8 mouse cellular contexts compared by ENCODE assay signal in genomic region chr1:30584806-30585205, GRCm38 (mm10).
DNase-seq lines count a peak whose midpoint lies in the region; ATAC-seq lines count a peak whose summit lies in the region.

No protein-coding gene starts in this region.

- 9% methylated on average over 4 of the region's 4 CpGs for WGBS in hindbrain, embryonic 11.5 days
- 8% methylated on average over 4 of the region's 4 CpGs for WGBS in hindbrain, embryonic 12.5 days

- H3K4me3 ChIP-seq in hindbrain, embryonic 11.5 days (ENCODE audit: low read depth, low read length): no peak overlapping the region
- H3K4me3 ChIP-seq in hindbrain, embryonic 12.5 days: no peak overlapping the region

- intact Hi-C loops in left cerebral cortex, postnatal 4 days (cut with DNase I): no loop called here

- H3K27ac ChIP-seq in hindbrain, embryonic 11.5 days (ENCODE audit: low read depth, low read length): no peak overlapping the region
- no peak overlapping the region for H3K27ac ChIP-seq in hindbrain, embryonic 12.5 days

- no peaks in the 10 kb centered on the region for H3K4me1 ChIP-seq in hindbrain, embryonic 11.5 days (replicated peaks; ENCODE audit: control insufficient read depth, insufficient read depth, low read length)
- no peaks in the 10 kb centered on the region for H3K4me1 ChIP-seq in hindbrain, embryonic 12.5 days

- H3K36me3 ChIP-seq in hindbrain, embryonic 11.5 days (ENCODE audit: control insufficient read depth, insufficient read depth, low read length): no peaks in the 10 kb centered on the region
- no peaks in the 10 kb centered on the region for H3K36me3 ChIP-seq in hindbrain, embryonic 12.5 days

- H3K27me3 ChIP-seq in hindbrain, embryonic 11.5 days (ENCODE audit: control insufficient read depth, insufficient read depth, low read length): no peaks in the 10 kb centered on the region
- no peaks in the 10 kb centered on the region for H3K27me3 ChIP-seq in hindbrain, embryonic 12.5 days

- DNase-seq in hindbrain, embryonic 11.5 days (ENCODE audit: low spot score): peak; percentile 82
- peak; percentile 70 for DNase-seq in 3T3-L1 (ENCODE audit: low read depth, low spot score)
- DNase-seq in MN1 (ENCODE audit: low spot score): peak; percentile 75
- peak; percentile 45 for DNase-seq in embryo, embryonic 9.5 days (ENCODE audit: extremely low spot score)
- DNase-seq in left cerebral cortex, postnatal 4 days: peak; percentile 27
- peak; percentile 72 to 77 for DNase-seq in right cerebral cortex, postnatal 10 days (ENCODE audit: low spot score in 2 of 2)
- no peak for DNase-seq in ovary, postnatal 10 days (ENCODE audit: low spot score)

- H3K4me2 ChIP-seq in hindbrain, embryonic 11.5 days (replicated peaks; ENCODE audit: low read depth, low read length): no peak overlapping the region
- no peak overlapping the region for H3K4me2 ChIP-seq in hindbrain, embryonic 12.5 days (replicated peaks)

- no peak overlapping the region for H3K9ac ChIP-seq in hindbrain, embryonic 11.5 days (ENCODE audit: low read depth, low read length)
- no peak overlapping the region for H3K9ac ChIP-seq in hindbrain, embryonic 12.5 days

- peak; percentile 43; the same call in 1 of the 2 replicates for ATAC-seq in hindbrain, embryonic 11.5 days (ENCODE audit: low FRiP score)
- no peak for ATAC-seq in hindbrain, embryonic 12.5 days (ENCODE audit: low FRiP score)

- no peaks in the 10 kb centered on the region for H3K9me3 ChIP-seq in hindbrain, embryonic 11.5 days (ENCODE audit: control insufficient read depth, low read length)
- H3K9me3 ChIP-seq in hindbrain, embryonic 12.5 days (replicated peaks): no peaks in the 10 kb centered on the region
